Mouse (Mus musculus): ENCODE measurements at regions not wholly inside any gene's neighbourhood (a gene's known extent, or its start where the extent isn't known, plus 50 kb on each side); places are given as distances from the start of the nearest gene placed in this dataset.

- WGBS, result 54% methylated on average over 12 of the region's 12 CpGs
- no peaks in the 10 kb centered on the region for H3K27me3 ChIP-seq (replicated peaks; ENCODE audit: control insufficient read depth, insufficient read depth, low read length)
- no peak for DNase-seq (ENCODE audit: low spot score)
- no peak overlapping the region for H3K4me3 ChIP-seq (ENCODE audit: low read depth, low read length)
- H3K27ac ChIP-seq (ENCODE audit: low read depth), result no peak overlapping the region
- H3K4me1 ChIP-seq (replicated peaks; ENCODE audit: control insufficient read depth, insufficient read depth, low read length), result no peaks in the 10 kb centered on the region
- H3K36me3 ChIP-seq (ENCODE audit: control insufficient read depth, insufficient read depth, low read length), result no peaks in the 10 kb centered on the region
- no peak for ATAC-seq (replicated peaks; ENCODE audit: low FRiP score, low TSS enrichment, low read depth)
- H3K9me3 ChIP-seq (ENCODE audit: control insufficient read depth, low read length), result no peaks in the 10 kb centered on the region
- no peak overlapping the region for H3K4me2 ChIP-seq (ENCODE audit: low read length)
- no peak overlapping the region for H3K9ac ChIP-seq (ENCODE audit: low read length)
These were observed 318.4 kb downstream of the Insig2 start for GRCm38 (mm10) chr1:121013839-121014503.

- 95% methylated on average over 2 of the region's 2 CpGs for WGBS
- ATAC-seq (replicated peaks; ENCODE audit: low FRiP score, low TSS enrichment, low read depth), result no peak
- no peaks in the 10 kb centered on the region for H3K27me3 ChIP-seq (replicated peaks; ENCODE audit: control insufficient read depth, insufficient read depth, low read length)
These were observed 303.0 kb downstream of the Insig2 start for GRCm38 (mm10) chr1:121029375-121029774.

GRCm38 (mm10) chr1:121034761-121035393 is 297.5 kb downstream of the Insig2 start:
- WGBS, result 88% methylated on average over 10 of the region's 10 CpGs
- Histone ChIP-seq H3K4me1 (replicated peaks; ENCODE audit: control insufficient read depth, insufficient read depth, low read length) (no peaks in the 10 kb centered on the region), H3K9me3 (ENCODE audit: control insufficient read depth, low read length) (no peaks in the 10 kb centered on the region), H3K4me3 (ENCODE audit: low read depth, low read length) (no peak overlapping the region), H3K4me2 (ENCODE audit: low read length) (no peak overlapping the region), H3K36me3 (ENCODE audit: control insufficient read depth, insufficient read depth, low read length) (no peaks in the 10 kb centered on the region), H3K27ac (ENCODE audit: low read depth) (no peak overlapping the region), H3K9ac (ENCODE audit: low read length) (no peak overlapping the region), H3K27me3 (replicated peaks; ENCODE audit: control insufficient read depth, insufficient read depth, low read length) (no peaks in the 10 kb centered on the region)
- no peak for ATAC-seq (replicated peaks; ENCODE audit: low FRiP score, low TSS enrichment, low read depth)
- DNase-seq (ENCODE audit: low spot score), result no peak

More at GRCm38 (mm10) chr1:121029375-121029774, 303.0 kb downstream of the Insig2 start:
- no peaks in the 10 kb centered on the region for H3K4me1 ChIP-seq (replicated peaks; ENCODE audit: control insufficient read depth, insufficient read depth, low read length)
- H3K9ac ChIP-seq (ENCODE audit: low read length), result no peak overlapping the region
- no peaks in the 10 kb centered on the region for H3K36me3 ChIP-seq (ENCODE audit: control insufficient read depth, insufficient read depth, low read length)
- no peaks in the 10 kb centered on the region for H3K9me3 ChIP-seq (ENCODE audit: control insufficient read depth, low read length)
- H3K27ac ChIP-seq (ENCODE audit: low read depth), result no peak overlapping the region
- H3K4me3 ChIP-seq (ENCODE audit: low read depth, low read length), result no peak overlapping the region
- no peak overlapping the region for H3K4me2 ChIP-seq (ENCODE audit: low read length)
- DNase-seq (ENCODE audit: low spot score), result no peak

GRCm38 (mm10) chr1:121046581-121046980 is 285.8 kb downstream of the Insig2 start:
- no peaks in the 10 kb centered on the region for H3K27me3 ChIP-seq (replicated peaks; ENCODE audit: control insufficient read depth, insufficient read depth, low read length)
- 81% methylated on average over 6 of the region's 6 CpGs for WGBS
- no peak for ATAC-seq (replicated peaks; ENCODE audit: low FRiP score, low TSS enrichment, low read depth)
- H3K27ac ChIP-seq (ENCODE audit: low read depth), result no peak overlapping the region
- no peaks in the 10 kb centered on the region for H3K4me1 ChIP-seq (replicated peaks; ENCODE audit: control insufficient read depth, insufficient read depth, low read length)
- H3K4me3 ChIP-seq (ENCODE audit: low read depth, low read length), result no peak overlapping the region
- H3K9ac ChIP-seq (ENCODE audit: low read length), result no peak overlapping the region
- no peaks in the 10 kb centered on the region for H3K36me3 ChIP-seq (ENCODE audit: control insufficient read depth, insufficient read depth, low read length)
- H3K9me3 ChIP-seq (ENCODE audit: control insufficient read depth, low read length), result no peaks in the 10 kb centered on the region
- no peak for DNase-seq (ENCODE audit: low spot score)
- no peak overlapping the region for H3K4me2 ChIP-seq (ENCODE audit: low read length)

GRCm38 (mm10) chr1:121047406-121047805 is 285.0 kb downstream of the Insig2 start:
- 56% methylated on average over 2 of the region's 2 CpGs for WGBS
- no peak overlapping the region for H3K4me2 ChIP-seq (ENCODE audit: low read length)
- no peak for DNase-seq (ENCODE audit: low spot score)
- no peak for ATAC-seq (replicated peaks; ENCODE audit: low FRiP score, low TSS enrichment, low read depth)
- H3K36me3 ChIP-seq (ENCODE audit: control insufficient read depth, insufficient read depth, low read length), result no peaks in the 10 kb centered on the region
- H3K9ac ChIP-seq (ENCODE audit: low read length), result no peak overlapping the region
- H3K4me1 ChIP-seq (replicated peaks; ENCODE audit: control insufficient read depth, insufficient read depth, low read length), result no peaks in the 10 kb centered on the region
- no peak overlapping the region for H3K27ac ChIP-seq (ENCODE audit: low read depth)
- H3K9me3 ChIP-seq (ENCODE audit: control insufficient read depth, low read length), result no peaks in the 10 kb centered on the region
- H3K27me3 ChIP-seq (replicated peaks; ENCODE audit: control insufficient read depth, insufficient read depth, low read length), result no peaks in the 10 kb centered on the region
- H3K4me3 ChIP-seq (ENCODE audit: low read depth, low read length), result no peak overlapping the region

GRCm38 (mm10) chr1:121049684-121050083 is 282.7 kb downstream of the Insig2 start:
- Histone ChIP-seq H3K4me1 (replicated peaks; ENCODE audit: control insufficient read depth, insufficient read depth, low read length) (no peaks in the 10 kb centered on the region), H3K4me3 (ENCODE audit: low read depth, low read length) (no peak overlapping the region), H3K27ac (ENCODE audit: low read depth) (no peak overlapping the region), H3K9me3 (ENCODE audit: control insufficient read depth, low read length) (no peaks in the 10 kb centered on the region), H3K4me2 (ENCODE audit: low read length) (no peak overlapping the region), H3K9ac (ENCODE audit: low read length) (no peak overlapping the region), H3K27me3 (replicated peaks; ENCODE audit: control insufficient read depth, insufficient read depth, low read length) (no peaks in the 10 kb centered on the region), H3K36me3 (ENCODE audit: control insufficient read depth, insufficient read depth, low read length) (no peaks in the 10 kb centered on the region)
- DNase-seq (ENCODE audit: low spot score), result no peak
- 81% methylated on average over 4 of the region's 4 CpGs for WGBS
- no peak for ATAC-seq (replicated peaks; ENCODE audit: low FRiP score, low TSS enrichment, low read depth)

- Histone ChIP-seq H3K9me3 (ENCODE audit: control insufficient read depth, low read length) (no peaks in the 10 kb centered on the region), H3K27ac (ENCODE audit: low read depth) (no peak overlapping the region), H3K27me3 (replicated peaks; ENCODE audit: control insufficient read depth, insufficient read depth, low read length) (no peaks in the 10 kb centered on the region), H3K4me2 (ENCODE audit: low read length) (no peak overlapping the region), H3K36me3 (ENCODE audit: control insufficient read depth, insufficient read depth, low read length) (no peaks in the 10 kb centered on the region), H3K4me1 (replicated peaks; ENCODE audit: control insufficient read depth, insufficient read depth, low read length) (no peaks in the 10 kb centered on the region), H3K4me3 (ENCODE audit: low read depth, low read length) (no peak overlapping the region), H3K9ac (ENCODE audit: low read length) (no peak overlapping the region)
- ATAC-seq (replicated peaks; ENCODE audit: low FRiP score, low TSS enrichment, low read depth) (no peak), DNase-seq (ENCODE audit: low spot score) (no peak)
- WGBS, result 22% methylated on average over 11 of the region's 12 CpGs
These were observed 281.5 kb downstream of the Insig2 start for GRCm38 (mm10) chr1:121050695-121051495.

- no peak overlapping the region for H3K4me3 ChIP-seq (ENCODE audit: low read depth, low read length)
- ATAC-seq (replicated peaks; ENCODE audit: low FRiP score, low TSS enrichment, low read depth), result no peak
- no peak overlapping the region for H3K9ac ChIP-seq (ENCODE audit: low read length)
- no peak overlapping the region for H3K27ac ChIP-seq (ENCODE audit: low read depth)
- H3K4me1 ChIP-seq (replicated peaks; ENCODE audit: control insufficient read depth, insufficient read depth, low read length), result no peaks in the 10 kb centered on the region
- no peaks in the 10 kb centered on the region for H3K9me3 ChIP-seq (ENCODE audit: control insufficient read depth, low read length)
- H3K36me3 ChIP-seq (ENCODE audit: control insufficient read depth, insufficient read depth, low read length), result no peaks in the 10 kb centered on the region
- no peak overlapping the region for H3K4me2 ChIP-seq (ENCODE audit: low read length)
- no peak for DNase-seq (ENCODE audit: low spot score)
- no peaks in the 10 kb centered on the region for H3K27me3 ChIP-seq (replicated peaks; ENCODE audit: control insufficient read depth, insufficient read depth, low read length)
- 61% methylated on average over 6 of the region's 6 CpGs for WGBS
These were observed 280.8 kb downstream of the Insig2 start for GRCm38 (mm10) chr1:121051496-121052119.

All from intestine, embryonic 14.5 days (tissue).